Mouse (Mus musculus) neural tube, embryonic 15.5 days (tissue): ENCODE results near the gene Ebpl. TPM values are rescaled to one million over a fixed set of nuclear protein-coding genes. Genes with fewer than 3 reads are reported as not detected.

Experiments used
- ATAC-seq: fragments of 200-750 bp; cut with Nextera tagmentation; 2 replicates; pipeline ENCODE4 v1.8.0; 2017; ENCODE audit warnings: mild to moderate bottlenecking, moderate TSS enrichment, moderate library complexity; ENCODE audit not compliant: low FRiP score
- H3K27ac ChIP-seq: fragments of 300-500 bp; sonication (generic); replicated peaks from 2 replicates; pipeline ENCODE4 v1.5.1; 2015; ENCODE audit warnings: mild to moderate bottlenecking, inconsistent platforms
- H3K27me3 ChIP-seq: fragments of 300-500 bp; sonication (generic); replicated peaks from 2 replicates; pipeline ENCODE4 v1.6.1; 2015; ENCODE audit warnings: inconsistent platforms
- H3K36me3 ChIP-seq: fragments of 300-500 bp; sonication (generic); 2 replicates; pipeline ENCODE4 v1.6.1; 2015; ENCODE audit warnings: inconsistent platforms
- H3K4me1 ChIP-seq: fragments of 300-500 bp; sonication (generic); 2 replicates; pipeline ENCODE4 v1.6.1; 2015; ENCODE audit warnings: inconsistent platforms
- H3K4me2 ChIP-seq: fragments of 300-500 bp; sonication (generic); 2 replicates; pipeline ENCODE4 v1.6.1; 2015; ENCODE audit warnings: inconsistent platforms, mild to moderate bottlenecking, moderate library complexity
- H3K4me3 ChIP-seq: fragments of 300-500 bp; sonication (generic); replicated peaks from 2 replicates; pipeline ENCODE4 v1.5.1; 2015; ENCODE audit warnings: mild to moderate bottlenecking, inconsistent platforms
- H3K9ac ChIP-seq: fragments of 300-500 bp; sonication (generic); replicated peaks from 2 replicates; pipeline ENCODE4 v1.6.1; 2015; ENCODE audit warnings: mild to moderate bottlenecking, inconsistent platforms
- H3K9me3 ChIP-seq: fragments of 300-500 bp; sonication (generic); replicated peaks from 2 replicates; pipeline ENCODE4 v1.6.1; 2016; ENCODE audit warnings: inconsistent platforms
- WGBS: fragments of 180-500 bp; shearing (Covaris S2); methylation state at CpG from one replicate; pipeline ENCODE4 v1.1.7; 2015; ENCODE audit warnings: mixed read lengths; 5-methylcytosine and 5-hydroxymethylcytosine counted together
- polyA plus RNA-seq: library from polyadenylated mRNA; unstranded; fragments of >200 nt; fragmentation: Nextera tagmentation; extraction: Ambion mirVana; gene quantifications from 2 replicates; pipeline ENCODE4 v1.2.1, GENCODE M21; 2015

The Ebpl gene
- polyA plus RNA-seq, 1 experiment from 2014 or later = 12.8 TPM

DNA sequence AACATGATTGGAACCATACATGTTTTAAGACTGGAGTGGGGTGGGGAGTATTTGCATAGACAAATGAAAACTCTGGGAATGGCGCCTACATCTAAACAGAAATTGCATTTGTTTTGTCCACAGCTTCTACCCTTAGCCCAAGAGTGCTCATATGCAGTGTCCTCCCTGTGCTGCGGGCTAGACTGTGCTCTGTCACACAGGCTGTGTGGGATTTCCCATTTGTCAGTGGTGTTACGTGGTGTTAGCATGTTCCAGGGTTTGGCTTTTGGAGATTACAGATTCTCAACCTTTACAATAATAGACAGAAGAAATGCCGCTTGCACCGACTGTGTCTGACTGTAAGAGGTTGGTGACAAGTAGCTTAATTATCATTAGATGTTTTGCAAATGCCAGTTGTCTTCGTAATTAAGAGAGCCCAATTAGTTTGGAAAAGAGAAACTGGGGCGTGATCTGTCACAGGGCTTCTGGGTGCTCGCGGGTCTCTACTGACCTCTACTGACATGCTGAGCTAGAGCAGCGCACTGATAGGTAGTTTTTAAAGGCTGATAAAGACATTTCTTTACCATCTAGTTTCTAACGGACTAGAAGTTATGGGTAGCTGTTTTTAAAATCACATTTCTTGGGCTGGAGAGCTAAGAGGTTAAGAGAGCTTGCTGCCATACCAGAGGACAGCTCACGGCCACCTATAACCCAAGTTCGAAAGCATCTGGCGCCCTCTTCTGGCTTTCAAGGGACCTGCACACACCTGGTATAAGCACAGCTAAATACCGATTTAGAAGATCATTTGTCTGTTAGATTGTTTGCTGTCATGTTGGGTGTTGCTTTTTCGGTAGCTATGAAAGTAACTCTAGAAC, 66.1 kb downstream of the Ebpl start:
- H3K27ac ChIP-seq = no peak overlapping the region
- no peak overlapping the region for H3K4me3 ChIP-seq
- no peaks in the 10 kb centered on the region for H3K27me3 ChIP-seq
- 48% methylated on average over 16 of the region's 16 CpGs for whole genome bisulfite sequencing
- H3K9me3 ChIP-seq = no peaks in the 10 kb centered on the region
- ATAC-seq = peak; percentile 50; the same call in 1 of the 2 replicates
- no peaks in the 10 kb centered on the region for H3K4me1 ChIP-seq
- peak overlapping the region; percentile 17 for H3K4me2 ChIP-seq
- no peaks in the 10 kb centered on the region for H3K36me3 ChIP-seq
- H3K9ac ChIP-seq = no peak overlapping the region; the same call in 1 of the 2 replicates

DNA sequence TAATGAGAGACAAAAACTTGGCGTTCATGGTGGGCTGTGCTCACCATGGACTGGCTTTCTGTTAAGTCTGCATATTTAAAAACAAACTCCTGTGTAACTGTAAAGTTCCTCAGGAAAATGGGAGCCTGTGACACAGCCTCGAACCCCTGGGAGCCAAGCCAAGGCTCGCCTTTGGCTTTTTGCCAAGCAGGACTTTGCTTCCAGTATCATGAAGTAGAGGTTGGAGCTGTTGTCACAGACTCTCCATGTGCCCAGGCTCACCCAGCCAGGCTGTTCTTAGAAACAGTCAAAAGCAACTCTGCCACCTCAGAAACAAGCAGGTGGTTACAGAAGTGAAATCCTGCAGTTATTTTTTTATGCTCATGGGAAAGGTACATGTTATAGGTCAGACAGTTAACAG, 69.6 kb downstream of the Ebpl start:
- WGBS = 69% methylated on average over 3 of the region's 3 CpGs
- Histone ChIP-seq H3K4me2 (no peak overlapping the region), H3K9ac (no peak overlapping the region), H3K9me3 (no peaks in the 10 kb centered on the region), H3K27ac (no peak overlapping the region), H3K4me1 (no peaks in the 10 kb centered on the region), H3K36me3 (no peaks in the 10 kb centered on the region), H3K4me3 (no peak overlapping the region), H3K27me3 (no peaks in the 10 kb centered on the region)
- no peak for ATAC-seq

DNA sequence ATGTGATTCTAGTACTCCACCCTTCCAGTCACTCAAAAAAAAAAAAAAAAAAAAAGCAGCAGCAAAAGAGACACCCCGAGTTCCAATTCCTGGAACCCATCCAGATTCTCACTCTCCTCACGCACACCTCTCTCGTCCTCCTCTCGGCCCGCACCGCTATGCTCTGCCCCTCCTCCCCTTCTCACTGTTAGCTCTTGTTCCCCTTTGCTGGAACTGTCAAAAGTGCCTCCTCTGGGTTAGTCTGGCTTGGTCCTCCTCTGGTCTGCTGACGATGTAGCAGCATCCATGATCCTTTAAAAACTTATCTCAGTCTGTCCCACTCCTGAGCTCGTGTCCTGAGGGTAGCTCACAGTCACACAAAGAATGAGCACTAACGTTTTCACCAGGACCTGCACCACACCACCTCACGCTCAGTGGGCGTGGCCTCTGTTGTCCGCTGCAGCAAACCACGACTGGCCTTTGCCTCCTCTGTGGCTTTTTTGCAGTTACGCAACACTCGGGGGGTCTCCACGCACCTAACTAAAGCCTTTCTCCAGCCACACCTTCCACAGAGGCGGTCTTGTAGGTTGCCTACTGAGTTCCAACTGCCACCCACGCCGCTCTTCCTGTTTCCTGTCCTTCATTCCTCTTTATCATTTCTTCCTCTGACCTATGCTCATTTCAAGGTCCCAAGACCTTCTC, 71.5 kb downstream of the Ebpl start:
- no peak overlapping the region for H3K27ac ChIP-seq
- no peak overlapping the region for H3K9ac ChIP-seq
- H3K4me1 ChIP-seq = no peaks in the 10 kb centered on the region
- no peaks in the 10 kb centered on the region for H3K9me3 ChIP-seq
- no peak for ATAC-seq
- H3K4me2 ChIP-seq = no peak overlapping the region
- no peak overlapping the region for H3K4me3 ChIP-seq
- H3K36me3 ChIP-seq = no peaks in the 10 kb centered on the region
- WGBS = 74% methylated on average over 19 of the region's 19 CpGs
- H3K27me3 ChIP-seq = no peaks in the 10 kb centered on the region

Other genes with a start within 250 kb of the Ebpl start
- gene Sacs, start 222.0 kb downstream of the Ebpl start, polyA plus RNA-seq = 7.5 and 8.0 TPM in 2 replicates
- 1.0 and 1.1 TPM in 2 replicates for gene Sgcg, start 101.9 kb downstream of the Ebpl start, polyA plus RNA-seq
- 0.77 and 1.3 TPM in 2 replicates for gene Arl11, start 50.7 kb downstream of the Ebpl start, polyA plus RNA-seq
- 61.1 and 62.2 TPM in 2 replicates for gene Kpna3, start 79.4 kb upstream of the Ebpl start, polyA plus RNA-seq
- gene Spryd7, start 196.4 kb upstream of the Ebpl start, polyA plus RNA-seq = 59.5 and 60.6 TPM in 2 replicates
- gene Trim13, start 237.8 kb upstream of the Ebpl start, polyA plus RNA-seq = 38.2 and 44.8 TPM in 2 replicates
- 2.1 and 2.2 TPM in 2 replicates for gene Kcnrg, start 247.0 kb upstream of the Ebpl start, polyA plus RNA-seq